Comparison of ENCODE assay signal across 18 mouse cellular contexts in genomic region chr6:85423836-85424379, GRCm38 (mm10). TPM values are rescaled to one million over a fixed set of nuclear protein-coding genes. Genes with fewer than 3 reads are reported as not detected.
A peak's percentile ranks its signal among the peaks of the same experiment; 100 is the strongest.
DNase-seq lines count a peak whose midpoint lies in the region; ATAC-seq and TF ChIP-seq lines count a peak whose summit lies in the region.
"Had no signal": no experiment of that assay in that cellular context is flagged by ENCODE, and none has a peak within 500 bp of the region (broad histone marks: within the 10 kb centered on the region; RNA-seq: fewer than 3 reads in every experiment).

TSS of gene Noto (plus strand) at chr6:85423886.

- DNase-seq in heart, postnatal 36 days, result no peak
- no peak for DNase-seq in lung, embryonic 14.5 days
- DNase-seq in lung, postnatal 14 days, result no peak
- DNase-seq in ES-E14 (ENCODE audit: low read depth, low spot score), result no peak
- peak; percentile 41 for DNase-seq in limb, embryonic 10.5 days (ENCODE audit: low spot score)
- DNase-seq in thymus, postnatal 0 days (ENCODE audit: low spot score), result no peak
- DNase-seq: cerebellum, adult 18-20 months; heart, postnatal 14 days; kidney, postnatal 25 days; lung, adult 2 months; right cerebral cortex, adult 18-20 months had no signal

- 11% methylated on average over 28 of the region's 28 CpGs for WGBS in heart, embryonic 13.5 days
- 10% methylated on average over 28 of the region's 28 CpGs for WGBS in lung, embryonic 14.5 days
- 11% methylated on average over 28 of the region's 28 CpGs for WGBS in limb, embryonic 10.5 days

- intact Hi-C loops in heart, postnatal 36 days (cut with DNase I), result no loop called here

- no peak for ATAC-seq in heart, embryonic 13.5 days (ENCODE audit: extremely low read depth, insufficient number of reproducible peaks, low FRiP score, low TSS enrichment)
- ATAC-seq in lung, embryonic 14.5 days (ENCODE audit: insufficient read depth), result no peak
- ATAC-seq in erythroblast, adult 5-6 weeks (replicated peaks; ENCODE audit: low FRiP score, poor library complexity, severe bottlenecking), result no peak
- ATAC-seq: CD4-positive, CD25-positive, alpha-beta regulatory T cell, adult 4 months had no signal

- peak within 1 kb of the TSS; percentile 54 for H3K4me2 ChIP-seq in heart, embryonic 13.5 days
- peak within 1 kb of the TSS; percentile 23; the same call in 1 of the 2 replicates for H3K4me2 ChIP-seq in lung, embryonic 14.5 days

- H3K4me3 ChIP-seq in heart, embryonic 13.5 days, result peak within 1 kb of the TSS; percentile 15
- no peak within 1 kb of the TSS for H3K4me3 ChIP-seq in lung, embryonic 14.5 days (ENCODE audit: low read depth, low read length)
- peak within 1 kb of the TSS; percentile 27 to 59; a peak in 3 of 4 replicates for H3K4me3 ChIP-seq in ES-E14 (ENCODE audit: insufficient read depth in 1 of 2, low read depth in 1 of 2, low read length in 2 of 2, poor library complexity in 1 of 2, severe bottlenecking in 1 of 2)
- peak within 1 kb of the TSS; percentile 4; the same call in 1 of the 2 replicates for H3K4me3 ChIP-seq in limb, embryonic 10.5 days
- H3K4me3 ChIP-seq: myocyte had no signal

- no peak within 1 kb of the TSS for H3K27ac ChIP-seq in heart, embryonic 13.5 days (replicated peaks)
- H3K27ac ChIP-seq in lung, embryonic 14.5 days (ENCODE audit: low read depth), result peak within 1 kb of the TSS; percentile 58
- H3K27ac ChIP-seq in ES-E14 (ENCODE audit: insufficient read depth, low read depth, low read length, poor library complexity, severe bottlenecking), result no peak within 1 kb of the TSS
- no peak within 1 kb of the TSS for H3K27ac ChIP-seq in limb, embryonic 10.5 days

- no peaks in the 10 kb centered on the region for H3K9me3 ChIP-seq in heart, embryonic 13.5 days
- H3K9me3 ChIP-seq in lung, embryonic 14.5 days (ENCODE audit: low read depth, low read length), result no peaks in the 10 kb centered on the region
- H3K9me3 ChIP-seq in ES-E14 (ENCODE audit: control insufficient read depth, insufficient read depth, low read depth, low read length), result no peaks in the 10 kb centered on the region
- H3K9me3 ChIP-seq in limb, embryonic 10.5 days (replicated peaks), result no peaks in the 10 kb centered on the region

- no peak for TF ChIP-seq CTCF in lung, embryonic 14.5 days (IDR thresholded peaks at IDR 0.05; ENCODE audit: low read depth)

- peaks cover 76% of the 10 kb centered on the region for H3K27me3 ChIP-seq in heart, embryonic 13.5 days (replicated peaks)
- peaks cover 8% of the 10 kb centered on the region for H3K27me3 ChIP-seq in lung, embryonic 14.5 days (ENCODE audit: insufficient read depth, low read length)
- H3K27me3 ChIP-seq in limb, embryonic 10.5 days (ENCODE audit: low read depth, poor library complexity, severe bottlenecking), result peaks cover 73% of the 10 kb centered on the region

- no peak within 1 kb of the TSS; the same call in 1 of the 2 replicates for H3K9ac ChIP-seq in heart, embryonic 13.5 days
- H3K9ac ChIP-seq in lung, embryonic 14.5 days, result no peak within 1 kb of the TSS
- H3K9ac ChIP-seq in ES-E14 (ENCODE audit: insufficient read depth, low read depth, low read length, poor library complexity, severe bottlenecking), result peak within 1 kb of the TSS; percentile 24

- in situ Hi-C loops in ES-E14 (cut with MboI; ENCODE audit: low sequenced_read_pairs in 2 of 2, unreplicated experiment in 2 of 2), result loop anchor here in 1 of 2 experiments (25.0 kb wide), 1 partner anchor 262 kb away; no protein-coding TSS in a partner anchor

- peaks cover 8% of the 10 kb centered on the region for H3K4me1 ChIP-seq in heart, embryonic 13.5 days
- H3K4me1 ChIP-seq in lung, embryonic 14.5 days (ENCODE audit: insufficient read depth), result no peaks in the 10 kb centered on the region; the same call in 1 of the 2 replicates
- H3K4me1 ChIP-seq in ES-E14 (ENCODE audit: control insufficient read depth in 2 of 2, insufficient read depth in 2 of 2, low read length in 2 of 2, poor library complexity in 1 of 2), result peaks cover 0 to 2% of the 10 kb centered on the region in 2 experiments; a peak in 1 of 4 replicates
- peaks cover 10% of the 10 kb centered on the region for H3K4me1 ChIP-seq in limb, embryonic 10.5 days

- no peaks in the 10 kb centered on the region for H3K36me3 ChIP-seq in heart, embryonic 13.5 days
- no peaks in the 10 kb centered on the region for H3K36me3 ChIP-seq in lung, embryonic 14.5 days (ENCODE audit: insufficient read depth)
- H3K36me3 ChIP-seq in ES-E14 (ENCODE audit: control insufficient read depth, insufficient read depth, low read length, poor library complexity, severe bottlenecking), result no peaks in the 10 kb centered on the region
- H3K36me3 ChIP-seq in limb, embryonic 10.5 days, result no peaks in the 10 kb centered on the region

TF ChIP-seq in ES-E14, 5 proteins besides CTCF, POLR2A, EP300 and RAD21:
- TF ChIP-seq HCFC1 (IDR thresholded peaks at IDR 0.05; ENCODE audit: borderline replicate concordance, insufficient read depth, low read length) (no peak), ZC3H11A (IDR thresholded peaks at IDR 0.05; ENCODE audit: borderline replicate concordance, low read depth, low read length) (no peak), ZNF384 (IDR thresholded peaks at IDR 0.05; ENCODE audit: low read depth, low read length) (no peak), MAFK (IDR thresholded peaks at IDR 0.05; ENCODE audit: insufficient read depth, low read depth, low read length) (no peak), CHD2 (IDR thresholded peaks at IDR 0.05; ENCODE audit: low read depth, low read length) (no peak)

RNA-seq across cellular contexts. Expression of gene Noto, which starts in this region (rescaled TPM):
- polyA plus RNA-seq in heart, embryonic 13.5 days (2015; fragmentation: Nextera tagmentation; extraction: Ambion mirVana), result not detected in 2 replicates
- total RNA-seq in heart, postnatal 36 days (2021), result not detected
- 0.19 and 0.37 TPM in 2 replicates for polyA plus RNA-seq in lung, embryonic 14.5 days (2014; fragmentation: Nextera tagmentation; extraction: Ambion mirVana)
- total RNA-seq in ES-E14 (2012; rRNA removed), result not detected in 2 replicates
- not detected in 2 replicates for polyA plus RNA-seq in limb, embryonic 10.5 days (2016; fragmentation: Nextera tagmentation; extraction: Ambion mirVana)
- polyA plus RNA-seq in thymus, postnatal 0 days (2015; fragmentation: Nextera tagmentation; extraction: Ambion mirVana), result 0.22 TPM in 1 of 2 replicates, not detected in the other
- not detected in 2 replicates for total RNA-seq in erythroblast, adult 5-6 weeks (2015; ENCODE audit: low replicate concordance)
- total RNA-seq in erythroblast, adult 5-6 weeks (2017; ENCODE audit: low replicate concordance), result not detected in 2 replicates
- total RNA-seq: heart, postnatal 14 days; left cerebral cortex, adult 8-10 months had no signal
- polyA plus RNA-seq: CD4-positive, CD25-positive, alpha-beta regulatory T cell, adult 4 months; embryonic facial prominence, embryonic 11.5 days; lung, adult 2 months; myocyte; urinary bladder, adult 2 months had no signal

Comparison
In these comparisons a context has a peak if more than half of its experiments do, and no peak if none do; other contexts are left out.
1. Peak in DNase-seq and H3K4me3 ChIP-seq in limb, embryonic 10.5 days; RNA of the gene not detected or under 1 TPM.